Mouse (Mus musculus): ENCODE data around the gene Tnk1.
"Not testable (repeated sequence)": the region's sequence is repeated elsewhere in the genome, so short reads cannot be mapped to it uniquely, and the experiment has no call there.

The Tnk1 gene

GRCm38 (mm10) chr11:69878399-69878798, 19.9 kb upstream of the Tnk1 start:
- no peak for DNase-seq

GRCm38 (mm10) chr11:69877878-69878277, 19.3 kb upstream of the Tnk1 start, which contains the start of gene Tmem95:
Gene Tmem95 (minus strand): TSS chr11:69878018.
- DNase-seq, result no peak

- peak; percentile 93 for DNase-seq
Observed at GRCm38 (mm10) chr11:69876867-69877266, 18.3 kb upstream of the Tnk1 start.

GRCm38 (mm10) chr11:69876186-69876585, 17.7 kb upstream of the Tnk1 start:
- DNase-seq, result no peak

GRCm38 (mm10) chr11:69872451-69872850, 13.9 kb upstream of the Tnk1 start:
- no peak for DNase-seq

GRCm38 (mm10) chr11:69871822-69872221, 13.3 kb upstream of the Tnk1 start:
- DNase-seq, result no peak

GRCm38 (mm10) chr11:69870289-69871069, 11.9 kb upstream of the Tnk1 start:
- no peak for DNase-seq

- no peak for DNase-seq
Observed at GRCm38 (mm10) chr11:69867335-69867734, 8.8 kb upstream of the Tnk1 start.

GRCm38 (mm10) chr11:69865561-69865960, 7.0 kb upstream of the Tnk1 start:
- no peak for DNase-seq

- DNase-seq, result no peak
Observed at GRCm38 (mm10) chr11:69864138-69864860, 5.8 kb upstream of the Tnk1 start.

- not testable (repeated sequence) for DNase-seq
Observed at GRCm38 (mm10) chr11:69863729-69864128, 5.2 kb upstream of the Tnk1 start.

- DNase-seq, result peak; percentile 68
Observed at GRCm38 (mm10) chr11:69855347-69855746, 3.2 kb downstream of the Tnk1 start.

- DNase-seq, result no peak
Observed at GRCm38 (mm10) chr11:69854680-69855079, 3.9 kb downstream of the Tnk1 start.

GRCm38 (mm10) chr11:69853994-69854393, 4.5 kb downstream of the Tnk1 start:
- no peak for DNase-seq

GRCm38 (mm10) chr11:69850754-69851153, 7.8 kb downstream of the Tnk1 start:
- DNase-seq, result peak; percentile 54

GRCm38 (mm10) chr11:69849884-69850283, 8.6 kb downstream of the Tnk1 start:
- DNase-seq, result no peak

- no peak for DNase-seq
Observed at GRCm38 (mm10) chr11:69849128-69849527, 9.4 kb downstream of the Tnk1 start.

- DNase-seq, result no peak
Observed at GRCm38 (mm10) chr11:69848021-69848420, 10.5 kb downstream of the Tnk1 start.

- DNase-seq, result no peak
Observed at GRCm38 (mm10) chr11:69846738-69847688, 11.5 kb downstream of the Tnk1 start.

GRCm38 (mm10) chr11:69846198-69846680, 12.3 kb downstream of the Tnk1 start, which contains the start of gene Plscr3:
Gene Plscr3 (plus strand): TSS chr11:69846376.
- peak; percentile 96 for DNase-seq

GRCm38 (mm10) chr11:69838714-69839104, 19.8 kb downstream of the Tnk1 start:
- DNase-seq, result no peak

GRCm38 (mm10) chr11:69837952-69838713, 20.4 kb downstream of the Tnk1 start, which contains the start of gene Tmem256:
Gene Tmem256 (plus strand): TSS chr11:69838514.
- DNase-seq, result peak; percentile 91

All from thymus, postnatal 25 days (tissue).